Mouse (Mus musculus) cerebellum, adult (tissue): ENCODE data around the gene Med13l.

Experiments used
- ATAC-seq: cut with Nextera tagmentation; 2 replicates; pipeline ENCODE4 v1.9.2; 2017; ENCODE audit warnings: mild to moderate bottlenecking, moderate library complexity, mixed read lengths; ENCODE audit not compliant: insufficient number of reproducible peaks, low FRiP score, low TSS enrichment

Med13l gene

GRCm38 (mm10) chr5:118560385-118561085 is at the start of gene Med13l:
TSS of gene Med13l (plus strand) at chr5:118560679.
- peak; percentile 42; the same call in 1 of the 2 replicates for ATAC-seq

GRCm38 (mm10) chr5:118510969-118511368 is 49.5 kb upstream of the Med13l start:
- no peak for ATAC-seq

- ATAC-seq = no peak
Observed at GRCm38 (mm10) chr5:118513005-118513404, 47.5 kb upstream of the Med13l start.

- ATAC-seq = no peak; the same call in 1 of the 2 replicates
Observed at GRCm38 (mm10) chr5:118513629-118514526, 46.6 kb upstream of the Med13l start.

DNA sequence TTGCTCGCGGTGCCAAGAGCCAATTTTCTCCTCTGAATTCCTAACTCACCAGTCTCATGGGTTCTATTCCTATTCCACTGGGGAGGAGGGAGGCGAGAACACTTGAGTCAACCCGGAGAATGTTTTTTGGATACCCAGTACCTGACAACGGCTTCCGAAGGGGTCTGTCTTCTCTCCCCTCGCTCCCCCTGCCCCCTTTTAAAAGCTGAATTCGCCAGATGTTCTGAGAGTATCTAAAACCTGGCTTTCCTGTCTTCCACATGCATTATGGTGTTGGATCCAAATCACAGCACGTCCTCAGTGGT is 46.0 kb upstream of the Med13l start:
- no peak for ATAC-seq

- no peak for ATAC-seq
Observed at GRCm38 (mm10) chr5:118514842-118515241, 45.6 kb upstream of the Med13l start.

DNA sequence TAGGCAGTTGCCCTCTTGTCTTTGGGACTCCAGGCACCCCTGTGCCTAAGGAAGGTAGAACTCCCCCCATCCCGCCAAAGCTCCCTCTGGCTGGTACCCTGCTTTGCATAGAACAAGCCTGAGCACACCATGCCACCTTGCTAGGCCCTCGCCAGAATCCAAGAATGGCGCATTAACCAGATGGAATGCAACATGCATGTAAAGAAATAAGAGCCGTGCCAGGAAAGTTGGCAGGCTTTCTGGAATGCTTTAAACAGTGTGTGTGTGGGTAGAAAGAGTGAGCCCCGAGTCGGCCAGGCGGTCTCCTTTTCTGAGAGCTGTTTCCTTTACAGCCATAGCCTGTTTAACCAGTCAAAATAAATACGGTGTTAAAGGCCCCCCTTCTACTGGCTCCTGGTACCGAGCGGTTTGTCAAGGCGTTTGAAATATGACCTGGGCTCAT is 45.2 kb upstream of the Med13l start:
- ATAC-seq = no peak

DNA sequence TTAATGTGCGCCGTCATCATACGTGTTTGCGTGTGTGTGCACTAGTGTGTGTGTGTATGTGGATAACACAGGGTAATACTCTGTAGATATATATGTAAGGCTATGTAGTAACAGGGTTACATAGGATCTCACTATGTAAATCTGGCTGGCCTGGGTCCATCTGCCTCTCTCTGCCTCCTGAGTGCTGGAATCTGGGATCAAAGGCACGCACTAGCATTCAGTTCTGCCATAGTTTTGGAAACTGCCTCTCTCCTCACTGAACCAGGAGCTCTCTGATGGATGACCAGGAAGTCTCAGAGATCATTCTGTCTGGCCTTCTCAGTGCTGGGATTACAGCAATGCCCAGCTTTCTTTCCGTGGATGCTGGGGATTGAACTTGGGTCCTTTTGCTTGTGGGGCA is 44.4 kb upstream of the Med13l start:
- ATAC-seq = no peak

DNA sequence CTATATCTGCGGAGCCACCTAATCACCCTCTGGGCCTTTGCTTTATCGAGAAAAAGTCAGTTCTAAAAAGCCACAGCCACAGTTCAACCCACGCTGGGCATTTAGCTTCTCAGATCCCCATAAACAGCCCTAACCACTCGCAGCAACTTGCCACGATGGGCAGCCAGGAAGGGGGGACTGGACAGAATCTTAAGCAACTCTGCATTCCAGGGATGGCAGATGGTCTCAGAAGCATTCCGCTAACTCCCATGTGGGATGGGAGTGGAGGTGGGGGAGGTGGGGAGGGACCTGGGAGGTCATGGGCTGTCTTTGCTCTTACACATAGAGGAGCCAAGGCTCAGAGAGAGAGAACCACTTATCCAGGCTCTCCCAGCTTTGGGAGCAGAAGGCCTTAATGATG is 44.0 kb upstream of the Med13l start:
- ATAC-seq = no peak

GRCm38 (mm10) chr5:118520457-118520856 is 40.0 kb upstream of the Med13l start:
- ATAC-seq = no peak

DNA sequence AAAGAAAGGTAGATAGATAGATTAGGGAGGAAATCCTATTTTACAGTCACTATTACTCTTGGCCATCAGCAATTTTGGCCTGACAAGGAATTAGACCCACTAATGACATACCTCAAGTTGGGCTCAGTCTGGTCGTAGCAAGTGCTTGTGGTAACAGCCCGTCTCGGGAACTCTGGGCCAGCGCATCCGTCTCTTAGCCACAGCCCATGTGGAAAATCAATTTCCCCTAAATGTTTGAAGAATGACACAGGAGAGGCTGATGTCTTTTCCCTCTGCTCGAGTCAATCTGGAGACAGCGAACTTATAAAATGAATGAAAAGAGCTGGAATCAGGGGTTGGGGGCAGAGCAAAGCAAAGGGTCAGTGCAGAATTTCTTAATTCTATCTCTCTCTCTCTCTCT is 36.1 kb upstream of the Med13l start:
- ATAC-seq = no peak

DNA sequence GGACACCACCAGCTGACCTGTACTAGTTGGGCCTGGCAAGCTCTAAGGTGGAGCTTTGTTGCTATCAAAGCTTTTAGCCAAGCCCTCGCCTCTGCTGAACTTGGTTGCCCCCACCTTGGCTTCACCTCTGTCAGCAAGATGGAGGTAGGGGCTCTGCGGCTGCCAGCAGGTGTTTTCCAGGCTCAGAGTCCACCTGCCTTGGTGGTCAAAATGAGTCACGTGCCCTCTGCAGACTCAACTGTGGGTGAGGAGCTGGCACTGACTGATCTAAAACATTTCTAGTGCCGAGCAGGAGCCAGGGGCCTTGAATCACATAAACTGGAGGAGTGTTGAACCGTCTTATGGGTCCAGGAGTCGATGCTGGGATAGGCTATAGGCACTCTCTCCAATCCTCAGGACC is 34.8 kb upstream of the Med13l start:
- ATAC-seq = no peak

DNA sequence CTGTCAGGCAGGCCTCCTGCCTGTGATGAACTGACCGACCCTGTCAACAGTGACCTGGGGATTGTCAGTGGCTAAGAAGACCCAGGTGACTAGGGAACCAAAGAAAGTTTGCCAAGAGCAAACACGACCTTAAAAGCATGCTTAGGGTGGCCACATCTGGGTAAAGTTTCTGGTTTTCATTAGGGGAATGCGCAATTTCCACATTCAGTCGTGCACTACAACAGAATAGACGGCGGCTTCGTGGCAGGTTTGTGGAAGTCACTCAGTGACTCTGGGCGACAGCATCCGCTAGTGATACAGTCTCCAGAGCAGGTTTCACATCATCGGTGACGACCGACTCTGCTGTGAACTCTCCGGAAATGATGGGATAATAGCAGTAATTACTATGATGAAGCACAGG is 34.0 kb upstream of the Med13l start:
- no peak for ATAC-seq

DNA sequence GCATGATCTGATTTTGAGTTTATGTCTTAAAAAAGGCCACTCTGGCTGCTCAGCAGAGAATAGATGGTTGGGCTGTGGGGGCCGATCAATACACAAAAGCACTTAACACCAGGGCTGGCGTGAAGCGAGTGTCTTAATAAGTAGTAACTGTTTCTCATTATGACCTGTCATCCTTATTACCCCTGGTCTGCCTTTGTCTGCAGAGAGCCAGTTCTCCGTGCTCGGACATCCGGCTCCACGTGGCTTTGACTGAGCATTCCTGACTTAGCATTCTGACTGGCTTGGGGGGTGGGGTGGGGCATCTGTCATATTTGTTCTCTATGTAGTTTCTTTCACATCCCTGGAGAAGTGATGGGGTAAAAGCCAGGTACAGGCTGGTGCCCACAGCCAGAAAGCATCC is 31.2 kb upstream of the Med13l start:
- ATAC-seq = no peak

DNA sequence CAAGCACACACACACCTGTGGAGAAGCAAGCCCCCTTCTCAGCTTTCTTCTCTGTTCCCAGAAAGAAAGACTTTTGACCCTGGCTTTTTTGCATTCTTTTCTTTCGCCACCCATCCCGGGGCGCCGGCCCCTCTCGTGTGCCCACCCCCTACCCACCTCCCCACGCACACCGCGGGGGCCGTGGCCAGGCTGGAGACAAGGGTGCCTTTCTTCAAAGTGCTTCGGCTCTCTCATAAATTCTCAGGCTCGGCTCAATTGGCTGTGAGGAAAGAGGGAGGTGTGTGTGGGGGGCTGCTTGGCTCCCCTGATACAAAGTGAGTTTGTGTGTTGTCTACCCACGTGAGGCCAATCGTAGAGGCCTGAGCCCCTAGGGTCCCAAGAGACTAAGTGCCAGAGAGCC is 28.4 kb upstream of the Med13l start:
- ATAC-seq = no peak

GRCm38 (mm10) chr5:118532659-118533058 is 27.8 kb upstream of the Med13l start:
- ATAC-seq = no peak

GRCm38 (mm10) chr5:118534407-118534921 is 26.0 kb upstream of the Med13l start:
- no peak for ATAC-seq

GRCm38 (mm10) chr5:118535130-118535529 is 25.3 kb upstream of the Med13l start:
- ATAC-seq = no peak

- ATAC-seq = no peak
Observed at GRCm38 (mm10) chr5:118538487-118538886, 22.0 kb upstream of the Med13l start.

DNA sequence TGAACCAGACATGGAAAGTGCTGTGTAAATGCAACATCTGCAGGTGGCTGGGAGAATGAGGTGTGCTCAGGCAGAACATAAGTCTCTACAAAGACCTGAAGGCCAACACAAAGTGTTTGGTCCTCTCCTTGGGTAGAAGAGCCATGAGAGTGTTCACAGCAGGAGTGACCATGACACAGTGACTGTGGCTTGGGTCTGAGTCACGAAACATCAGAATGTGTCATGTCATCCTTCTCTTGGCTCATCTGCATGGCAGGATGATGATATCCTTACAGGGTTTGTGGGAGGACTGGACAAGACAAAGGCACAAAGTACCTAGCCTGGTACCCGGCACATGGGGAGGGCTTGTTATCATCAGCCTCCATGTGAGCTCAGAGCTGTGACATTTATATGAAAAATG is 16.7 kb upstream of the Med13l start:
- no peak for ATAC-seq

- ATAC-seq = no peak
Observed at GRCm38 (mm10) chr5:118550493-118550892, 10.0 kb upstream of the Med13l start.

DNA sequence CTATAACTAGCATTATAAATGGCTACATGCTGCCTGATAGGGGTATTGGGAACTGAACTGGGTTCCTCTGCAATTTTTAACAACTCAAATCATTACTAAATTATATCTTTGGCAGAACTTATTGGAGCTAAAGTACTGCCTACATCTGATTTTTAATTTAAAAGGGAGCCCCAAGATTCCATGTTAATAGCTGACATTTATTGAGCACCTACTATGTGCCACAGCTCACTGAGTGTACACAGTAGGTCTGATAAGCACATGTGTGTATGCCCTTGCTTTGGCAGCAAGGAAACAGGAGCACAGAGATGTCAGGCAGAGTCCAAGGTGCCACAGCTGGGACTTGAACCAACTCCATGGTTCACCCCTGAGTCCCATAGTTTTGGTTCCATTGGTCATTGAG is 7.2 kb upstream of the Med13l start:
- ATAC-seq = no peak
